Mouse (Mus musculus) liver, embryonic 14.5 days (tissue): ENCODE results near the gene Smad3.

Experiments used
- CTCF ChIP-seq: IDR thresholded peaks from 2 replicates; pipeline ENCODE4 v1.5.1; 2016; ENCODE audit warnings: antibody characterized with exemption, low read depth, control low read depth
- EP300 ChIP-seq: IDR thresholded peaks from 2 replicates; pipeline ENCODE4 v1.6.1; 2016; ENCODE audit warnings: antibody characterized with exemption, low read depth

DNA sequence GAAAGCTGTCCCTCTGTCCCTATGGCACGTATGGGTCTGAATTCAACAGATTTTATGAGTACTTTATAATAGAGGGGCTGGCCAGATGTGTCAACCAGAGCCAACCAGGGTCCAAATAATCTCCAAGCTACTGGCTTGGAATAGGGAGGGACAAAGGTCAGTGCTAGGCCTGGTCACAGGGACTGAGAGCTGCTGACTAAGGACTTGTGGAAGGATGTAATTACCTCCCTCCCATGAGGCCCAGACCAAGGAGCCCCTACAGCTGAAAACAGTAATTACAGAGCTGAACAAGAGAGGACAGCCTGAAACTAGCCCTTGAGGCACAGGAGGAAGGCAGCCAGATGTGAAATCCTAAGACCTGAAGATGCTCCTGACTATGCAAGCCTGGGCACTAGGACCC, 89.2 kb downstream of the Smad3 start:
- TF ChIP-seq CTCF = no peak
- no peak for TF ChIP-seq EP300
